Mouse (Mus musculus): ENCODE data around the gene Exoc3l. TPM values are rescaled to one million over a fixed set of nuclear protein-coding genes. Genes with fewer than 3 reads are reported as not detected.

Exoc3l gene
- polyA plus RNA-seq, 1 experiment, result 0.95 TPM

DNA sequence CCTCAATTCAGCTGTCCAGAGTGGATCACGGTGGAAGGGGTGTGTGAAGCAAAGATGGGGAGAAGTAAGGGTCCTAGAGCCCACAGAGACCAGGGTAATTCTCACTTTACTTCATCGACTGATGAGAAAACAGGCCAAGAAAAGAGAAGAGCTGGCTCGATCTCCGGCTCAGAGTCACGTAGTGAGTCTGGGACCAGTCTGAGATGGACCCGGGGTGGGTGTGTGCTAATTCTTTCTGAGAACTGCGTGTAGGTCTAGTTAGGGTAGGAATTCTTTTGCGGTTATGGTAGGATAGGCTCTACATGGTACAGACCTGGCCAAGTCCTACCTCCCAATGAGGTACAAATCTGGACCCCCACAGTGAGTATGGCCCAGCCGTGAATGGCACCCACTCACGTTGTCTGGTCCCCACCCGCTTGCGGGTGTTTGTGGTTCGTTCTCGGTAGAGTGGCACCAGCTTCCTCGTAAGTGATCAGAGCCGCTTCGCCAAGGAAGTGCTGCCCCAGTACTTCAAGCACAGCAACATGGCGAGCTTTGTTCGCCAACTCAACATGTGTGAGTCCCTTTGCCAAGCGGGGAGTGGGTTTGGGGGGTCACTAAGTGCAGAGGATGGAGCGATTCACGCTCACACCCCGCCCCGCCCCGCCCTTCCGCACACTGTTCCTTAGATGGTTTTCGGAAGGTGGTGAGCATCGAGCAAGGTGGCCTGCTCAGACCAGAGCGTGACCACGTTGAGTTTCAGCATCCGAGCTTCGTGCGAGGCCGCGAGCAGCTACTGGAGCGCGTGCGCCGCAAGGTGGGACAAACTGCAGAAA, 25.6 kb downstream of the Exoc3l start:
- Histone ChIP-seq H3K4me3 (ENCODE audit: insufficient read depth, low read length) (peak overlapping the region; percentile 55), H3K27ac (ENCODE audit: insufficient read depth, low read depth, low read length) (no peak overlapping the region), H3K4me1 (ENCODE audit: control insufficient read depth, insufficient read depth, low read length) (peaks cover 8% of the 10 kb centered on the region)
- TF ChIP-seq POLR2A (IDR thresholded peaks at IDR 0.05; ENCODE audit: borderline replicate concordance, low read depth, low read length) (no peak), CTCF (IDR thresholded peaks at IDR 0.05; ENCODE audit: low read depth, low read length) (no peak)

DNA sequence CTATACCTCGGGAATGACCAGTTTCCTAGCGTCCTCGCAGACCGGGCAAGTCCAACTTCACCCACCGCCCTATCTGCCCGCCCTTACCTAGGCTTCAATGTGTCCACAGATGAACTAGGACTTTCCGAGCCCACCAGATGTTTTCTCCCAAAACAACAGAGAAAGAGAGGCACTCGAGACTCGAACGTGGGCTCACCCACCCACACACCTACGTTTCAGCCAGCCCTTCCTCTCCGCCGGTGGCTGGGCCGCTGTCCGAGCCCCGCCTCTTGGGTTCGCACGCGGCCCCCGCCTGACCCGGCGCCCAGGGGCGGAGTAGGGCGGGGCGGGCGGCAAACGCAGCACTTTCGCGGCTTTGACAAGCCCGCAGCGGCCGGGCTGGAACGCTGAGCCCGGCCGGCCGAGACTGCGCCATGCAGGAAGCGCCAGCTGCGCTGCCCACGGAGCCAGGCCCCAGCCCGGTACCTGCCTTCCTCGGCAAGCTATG, 26.4 kb downstream of the Exoc3l start, which contains the start of gene Hsf4:
TSS of gene Hsf4 (plus strand) at position 341 of the 487 bp plus-strand sequence.
- H3K27ac ChIP-seq (ENCODE audit: insufficient read depth, low read depth, low read length), result no peak within 1 kb of the TSS
- TF ChIP-seq POLR2A (IDR thresholded peaks at IDR 0.05; ENCODE audit: borderline replicate concordance, low read depth, low read length), result no peak
- no peak for TF ChIP-seq CTCF (IDR thresholded peaks at IDR 0.05; ENCODE audit: low read depth, low read length)
- H3K4me1 ChIP-seq (ENCODE audit: control insufficient read depth, insufficient read depth, low read length), result peaks cover 8% of the 10 kb centered on the region
- H3K4me3 ChIP-seq (ENCODE audit: insufficient read depth, low read length), result peak within 1 kb of the TSS; percentile 55

DNA sequence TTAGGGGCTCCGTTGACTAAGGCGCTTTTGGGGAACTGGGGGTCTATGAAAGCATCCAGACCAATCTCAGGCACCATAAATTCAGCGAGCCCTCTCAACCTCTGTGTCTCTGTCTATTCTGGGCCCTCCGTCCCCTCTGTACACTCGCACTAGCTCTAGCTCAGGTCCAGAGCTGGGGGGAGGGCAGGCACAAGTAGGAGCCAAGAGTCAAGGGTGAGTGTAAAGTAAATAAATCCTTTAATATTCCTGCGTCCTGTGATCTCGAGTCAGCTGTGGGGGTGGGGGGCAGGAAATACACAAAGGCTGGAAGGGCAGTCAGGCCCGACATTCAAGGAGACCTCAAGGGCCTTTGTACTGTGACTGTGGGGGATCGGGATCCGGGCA, 26.8 kb downstream of the Exoc3l start:
- H3K4me1 ChIP-seq (ENCODE audit: control insufficient read depth, insufficient read depth, low read length), result peaks cover 8% of the 10 kb centered on the region
- peak overlapping the region; percentile 55 for H3K4me3 ChIP-seq (ENCODE audit: insufficient read depth, low read length)
- TF ChIP-seq CTCF (IDR thresholded peaks at IDR 0.05; ENCODE audit: low read depth, low read length), result no peak
- no peak overlapping the region for H3K27ac ChIP-seq (ENCODE audit: insufficient read depth, low read depth, low read length)

DNA sequence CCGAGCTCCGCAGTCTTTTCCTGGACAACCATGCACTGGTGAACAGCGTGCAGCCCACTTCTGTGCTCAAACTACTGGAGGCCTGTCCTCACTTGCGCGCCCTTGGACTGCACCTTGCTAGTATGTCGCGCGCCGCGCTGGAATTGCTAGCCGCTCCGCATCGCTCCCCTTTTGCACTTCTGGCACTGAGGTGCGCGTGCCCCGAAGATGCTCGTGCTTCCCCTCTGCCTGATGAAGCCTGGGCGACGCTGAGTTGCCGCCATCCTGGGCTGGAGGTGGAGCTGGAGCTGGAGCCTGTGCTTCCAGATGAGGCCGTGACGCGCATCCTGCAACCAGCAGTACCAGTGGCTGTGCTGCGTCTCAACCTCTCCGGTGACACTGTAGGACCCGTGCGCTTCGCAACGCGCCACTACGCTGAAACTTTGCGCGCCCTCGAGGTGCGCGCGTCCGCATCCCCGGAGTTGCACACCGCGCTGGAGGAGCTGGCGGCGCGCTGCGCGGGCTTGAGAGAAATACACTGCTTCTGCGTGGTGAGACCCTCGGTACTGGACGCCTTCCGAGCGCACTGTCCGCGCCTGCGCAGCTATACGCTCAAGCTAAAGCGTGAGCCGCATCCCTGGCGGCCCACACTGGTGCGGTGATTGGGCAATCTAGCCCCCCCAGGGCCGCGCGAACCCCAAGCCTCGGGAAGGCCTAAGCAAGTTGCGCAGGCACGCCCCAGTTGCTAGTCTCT, 27.4 kb downstream of the Exoc3l start:
- Histone ChIP-seq H3K4me1 (ENCODE audit: control insufficient read depth, insufficient read depth, low read length) (peaks cover 9% of the 10 kb centered on the region), H3K27ac (ENCODE audit: insufficient read depth, low read depth, low read length) (no peak overlapping the region), H3K4me3 (ENCODE audit: insufficient read depth, low read length) (peak overlapping the region; percentile 55)
- no peak for TF ChIP-seq POLR2A (IDR thresholded peaks at IDR 0.05; ENCODE audit: borderline replicate concordance, low read depth, low read length)
- TF ChIP-seq CTCF (IDR thresholded peaks at IDR 0.05; ENCODE audit: low read depth, low read length), result no peak

DNA sequence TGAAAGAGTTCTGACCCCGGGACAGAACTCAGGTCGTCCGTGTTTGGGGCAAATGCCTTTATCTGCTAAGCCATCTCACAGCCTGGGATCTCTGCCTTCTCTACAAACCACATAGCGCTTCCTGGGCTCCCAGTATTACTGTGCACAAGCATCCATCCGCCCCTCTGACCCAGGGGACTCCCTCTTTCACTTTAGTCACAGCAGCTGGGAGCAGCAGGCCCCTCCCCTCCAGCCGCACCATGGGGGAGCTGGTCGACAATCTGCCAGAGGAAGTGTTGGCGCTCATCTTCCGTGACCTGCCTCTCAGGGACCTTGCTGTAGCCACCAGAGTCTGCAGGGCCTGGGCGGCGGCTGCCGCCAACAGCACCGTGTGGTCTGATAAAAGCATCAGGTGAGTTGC, 29.1 kb downstream of the Exoc3l start:
- Histone ChIP-seq H3K4me3 (ENCODE audit: insufficient read depth, low read length) (no peak overlapping the region), H3K27ac (ENCODE audit: insufficient read depth, low read depth, low read length) (no peak overlapping the region)

DNA sequence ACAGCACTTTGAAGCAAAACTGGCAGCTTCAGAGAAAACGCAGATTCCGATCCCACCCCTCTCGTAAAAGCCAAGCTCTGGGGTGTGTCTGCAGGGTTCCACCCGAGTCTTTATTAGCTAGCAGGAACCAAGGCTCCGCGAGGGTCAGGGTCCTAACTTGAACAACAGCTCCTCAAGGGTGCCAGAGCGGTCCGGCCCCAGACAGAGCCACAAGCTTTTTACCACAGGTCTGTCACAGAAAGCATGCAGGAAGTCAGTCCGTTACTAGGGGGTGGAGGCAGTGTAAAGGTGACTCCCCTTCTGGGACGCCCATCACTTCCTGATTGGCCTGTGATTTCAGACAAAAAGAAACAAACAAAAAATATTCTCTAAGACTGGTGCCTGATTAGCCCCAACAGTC, 30.8 kb downstream of the Exoc3l start:
- TF ChIP-seq POLR2A (IDR thresholded peaks at IDR 0.05; ENCODE audit: borderline replicate concordance, low read depth, low read length) (no peak), CTCF (IDR thresholded peaks at IDR 0.05; ENCODE audit: low read depth, low read length) (no peak)
- peak overlapping the region; percentile 42 for H3K27ac ChIP-seq (ENCODE audit: insufficient read depth, low read depth, low read length)
- H3K4me3 ChIP-seq (ENCODE audit: insufficient read depth, low read length), result peak overlapping the region; percentile 84
- peaks cover 27% of the 10 kb centered on the region for H3K4me1 ChIP-seq (ENCODE audit: control insufficient read depth, insufficient read depth, low read length)

More for the DNA sequence above, 29.1 kb downstream of the Exoc3l start:
- no peak for TF ChIP-seq POLR2A (IDR thresholded peaks at IDR 0.05; ENCODE audit: borderline replicate concordance, low read depth, low read length)
- no peak for TF ChIP-seq CTCF (IDR thresholded peaks at IDR 0.05; ENCODE audit: low read depth, low read length)
- peaks cover 15% of the 10 kb centered on the region for H3K4me1 ChIP-seq (ENCODE audit: control insufficient read depth, insufficient read depth, low read length)

DNA sequence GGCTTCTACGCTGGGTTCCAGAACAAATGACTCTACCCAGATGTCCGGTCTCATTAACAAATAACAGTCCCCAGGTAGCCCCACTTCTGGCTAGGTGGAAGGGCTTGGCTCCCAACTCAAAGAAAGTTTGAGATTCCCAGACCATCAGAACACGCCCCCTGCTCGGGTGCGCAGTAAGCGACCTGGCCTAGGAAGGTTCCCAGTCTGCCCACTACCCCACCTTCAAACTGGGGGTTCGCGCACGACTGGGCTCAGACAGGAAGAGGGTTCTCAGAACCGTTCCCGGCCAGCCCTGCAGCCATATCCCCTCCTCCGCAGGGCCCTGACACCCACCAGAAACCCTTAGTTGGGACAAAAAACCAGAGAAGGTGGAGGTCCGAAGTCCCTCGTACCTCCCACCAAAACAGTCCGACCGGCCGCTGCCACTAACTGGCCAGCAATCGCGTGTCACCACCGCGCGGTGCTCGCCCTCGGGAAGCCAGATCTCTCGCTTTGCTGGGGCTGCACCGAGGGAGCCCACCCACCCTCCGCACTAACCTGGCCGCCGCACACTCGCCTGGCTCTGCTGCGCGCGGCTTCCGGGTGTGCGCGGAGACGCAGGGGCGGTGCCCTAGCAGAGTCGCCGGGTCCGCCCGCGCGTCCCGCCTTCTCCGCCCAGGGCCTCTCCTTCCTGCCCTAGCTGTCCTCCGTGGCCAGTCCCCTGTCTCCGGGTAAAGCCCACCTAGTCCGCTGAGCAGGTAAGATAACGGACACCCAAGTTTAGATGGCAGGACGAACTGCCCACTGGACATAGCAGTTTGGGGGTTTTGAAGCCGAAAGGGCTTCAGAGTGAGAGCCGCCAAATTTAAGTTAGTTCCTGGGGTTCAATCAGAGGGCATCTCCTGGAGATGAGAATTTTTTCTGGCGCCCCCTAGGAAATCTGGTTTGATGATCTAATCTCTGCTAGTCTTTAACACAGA, 31.6 kb downstream of the Exoc3l start, which contains the start of the genes Tradd and Fbxl8:
TSS of gene Tradd (minus strand) at position 586 of the 959 bp plus-strand sequence.
TSS of gene Fbxl8 (plus strand) at position 625 of the 959 bp plus-strand sequence.
- Histone ChIP-seq H3K4me3 (ENCODE audit: insufficient read depth, low read length) (peak within 1 kb of the TSS; percentile 84), H3K4me1 (ENCODE audit: control insufficient read depth, insufficient read depth, low read length) (peaks cover 29% of the 10 kb centered on the region), H3K27ac (ENCODE audit: insufficient read depth, low read depth, low read length) (peak within 1 kb of the TSS; percentile 42)
- TF ChIP-seq POLR2A (IDR thresholded peaks at IDR 0.05; ENCODE audit: borderline replicate concordance, low read depth, low read length), result no peak
- no peak for TF ChIP-seq CTCF (IDR thresholded peaks at IDR 0.05; ENCODE audit: low read depth, low read length)

DNA sequence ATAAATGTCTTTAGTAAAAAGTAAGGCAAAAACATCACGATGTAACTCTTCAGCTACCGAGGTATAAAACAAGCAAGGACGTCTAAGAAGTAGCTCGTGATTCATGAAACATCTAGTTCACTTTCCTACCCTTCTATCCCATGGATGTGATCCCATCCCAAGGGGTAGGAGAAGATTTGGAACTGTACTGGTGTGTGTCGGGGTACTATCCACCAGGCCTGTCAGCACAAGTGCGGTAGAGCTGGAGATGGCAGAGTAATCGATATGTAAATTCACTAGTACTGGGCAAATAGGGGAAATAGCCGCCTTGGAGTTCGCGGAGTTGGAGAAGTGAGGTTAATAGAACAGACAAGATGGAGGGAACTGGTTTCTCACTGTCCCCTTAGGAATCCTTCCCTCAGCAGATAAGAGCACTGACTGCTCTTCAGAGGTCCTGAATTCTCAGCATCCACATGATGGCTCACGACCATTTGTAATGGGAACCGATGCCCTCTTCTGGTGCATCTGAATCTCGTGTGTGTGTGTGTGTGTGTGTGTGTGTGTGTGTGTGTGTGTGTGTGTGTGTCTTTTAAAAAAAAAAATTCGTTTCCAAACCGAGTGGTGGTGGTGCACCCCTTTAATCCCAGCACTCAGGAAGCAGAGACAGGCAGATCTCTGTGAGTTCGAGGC, 32.5 kb downstream of the Exoc3l start:
- no peak for TF ChIP-seq CTCF (IDR thresholded peaks at IDR 0.05; ENCODE audit: low read depth, low read length)
- H3K4me1 ChIP-seq (ENCODE audit: control insufficient read depth, insufficient read depth, low read length), result peaks cover 29% of the 10 kb centered on the region
- H3K4me3 ChIP-seq (ENCODE audit: insufficient read depth, low read length), result peak overlapping the region; percentile 84
- H3K27ac ChIP-seq (ENCODE audit: insufficient read depth, low read depth, low read length), result no peak overlapping the region
